Mouse (Mus musculus): ENCODE measurements around the gene E130308A19Rik.

E130308A19Rik gene

GRCm38 (mm10) chr4:59625998-59626910 is at the start of gene E130308A19Rik:
Gene E130308A19Rik, plus strand, starts transcription at chr4:59626211.
- DNase-seq (ENCODE audit: low read depth, low spot score) = peak; percentile 66

DNA sequence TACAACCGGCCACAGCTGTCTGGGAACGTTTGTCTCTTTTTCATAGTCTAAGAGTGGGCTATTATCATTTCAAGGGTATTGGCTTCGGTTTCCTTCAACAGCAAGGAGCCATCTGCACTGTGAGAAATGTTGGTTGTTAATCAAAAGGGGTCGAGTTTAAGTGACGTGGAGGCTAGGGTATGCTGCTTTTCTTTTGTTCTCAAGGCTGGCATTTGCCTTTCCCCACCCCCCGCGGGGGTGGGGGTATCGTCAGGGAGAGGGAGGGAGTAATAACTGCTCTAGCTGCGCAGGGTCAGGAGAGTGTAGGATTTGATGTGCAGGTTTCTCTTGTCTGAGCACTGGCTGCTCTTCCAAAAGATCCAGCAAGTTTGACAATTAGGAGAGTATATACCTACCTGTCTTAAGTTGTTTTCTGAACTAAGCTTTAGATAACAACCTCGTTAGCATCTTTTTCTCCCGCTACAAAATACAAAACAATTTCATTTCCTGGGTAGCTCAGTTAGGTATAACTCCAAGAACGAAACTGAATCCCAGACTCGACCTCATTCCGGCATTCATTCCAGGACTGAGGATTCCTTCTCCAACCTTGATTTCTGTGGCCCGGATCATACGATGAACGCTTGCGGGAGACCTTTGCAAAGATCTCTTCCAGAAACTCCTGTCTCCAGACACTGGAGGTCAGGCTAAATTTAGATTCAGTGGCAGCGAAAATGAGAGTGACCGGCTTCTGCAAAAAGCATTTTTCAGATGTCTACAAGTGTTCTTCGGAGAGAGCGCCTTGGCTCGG is 45.3 kb upstream of the E130308A19Rik start:
- DNase-seq (ENCODE audit: low read depth, low spot score) = no peak

- DNase-seq (ENCODE audit: low read depth, low spot score) = peak; percentile 97
These were observed 44.5 kb upstream of the E130308A19Rik start, which contains the start of gene Hsdl2 for GRCm38 (mm10) chr4:59581314-59582185. Gene Hsdl2, plus strand, starts transcription at chr4:59581563.

DNA sequence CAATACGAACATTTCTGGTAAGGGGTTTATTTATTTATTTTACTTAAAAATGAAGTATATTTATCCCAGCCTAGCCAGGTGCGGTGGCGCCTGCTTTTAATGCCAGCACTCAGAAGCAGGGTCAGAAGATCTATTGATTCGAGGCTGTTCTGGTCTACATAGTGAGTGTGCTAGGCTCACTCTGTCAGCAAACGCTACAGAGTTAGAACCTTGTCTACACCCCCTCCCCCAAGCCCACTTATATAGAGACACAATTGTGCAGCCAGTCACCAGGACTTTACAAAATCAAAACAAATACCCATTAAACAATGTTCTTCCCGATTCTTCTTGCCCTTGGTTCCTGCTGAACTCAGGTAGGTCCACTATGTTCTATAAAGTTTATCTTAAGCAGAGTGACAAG is 43.8 kb upstream of the E130308A19Rik start:
- no peak for DNase-seq (ENCODE audit: low read depth, low spot score)

DNA sequence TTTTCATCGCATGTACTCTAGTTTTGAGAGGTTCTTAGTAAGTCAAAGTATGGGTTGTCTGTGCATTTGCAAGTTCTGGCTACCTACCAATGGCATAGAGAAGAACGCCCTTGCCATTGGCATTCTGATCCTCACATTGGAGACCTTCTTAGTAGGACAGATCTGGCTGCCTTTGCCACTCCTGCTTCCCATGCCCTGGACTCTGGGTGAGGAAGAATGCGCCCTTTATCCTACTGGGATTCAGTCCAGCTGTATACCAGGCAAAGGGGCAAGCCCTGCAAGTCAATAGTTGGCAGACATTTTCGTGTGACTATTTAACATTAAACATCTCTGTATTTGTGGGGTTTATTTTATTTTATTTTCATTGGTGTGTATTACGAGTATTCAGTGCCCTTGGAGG is 40.9 kb upstream of the E130308A19Rik start:
- no peak for DNase-seq (ENCODE audit: low read depth, low spot score)

GRCm38 (mm10) chr4:59587215-59587871 is 38.7 kb upstream of the E130308A19Rik start:
- DNase-seq (ENCODE audit: low read depth, low spot score) = no peak

DNA sequence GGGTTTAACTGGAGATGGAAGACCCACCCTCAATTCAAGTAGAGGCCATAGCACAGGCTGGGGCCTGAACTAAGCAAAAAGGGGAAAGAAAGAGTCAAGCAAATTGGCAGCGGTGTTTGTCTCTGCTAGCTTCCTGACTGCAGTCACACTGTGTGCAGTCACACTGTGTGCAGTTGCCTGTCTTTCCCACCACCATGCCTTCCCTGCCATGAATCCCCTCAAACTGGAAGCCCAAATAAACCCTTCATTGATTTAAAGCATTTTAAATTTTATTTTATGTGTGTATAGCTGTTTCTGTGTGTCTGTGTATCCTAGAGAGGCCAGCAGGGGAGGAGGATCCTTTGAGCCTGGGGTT is 38.2 kb upstream of the E130308A19Rik start:
- no peak for DNase-seq (ENCODE audit: low read depth, low spot score)

DNA sequence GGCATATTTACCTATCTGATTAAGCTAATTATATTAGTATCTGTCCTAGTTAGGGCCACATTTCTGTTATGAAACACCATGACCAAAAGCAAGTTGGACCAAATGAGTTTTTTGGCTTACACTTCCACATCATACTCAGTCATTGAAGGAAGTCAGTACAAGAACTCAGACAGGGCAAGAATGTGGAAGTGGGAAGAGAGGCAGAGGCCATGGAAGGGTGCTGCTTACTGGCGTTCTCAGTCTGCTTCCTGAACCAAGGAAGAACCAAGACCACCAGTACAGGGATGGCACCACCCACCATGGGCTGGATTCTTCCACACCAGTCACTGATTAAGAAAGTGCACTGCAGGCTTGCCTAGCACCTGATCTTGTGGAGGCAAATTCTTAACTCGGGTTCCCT is 31.4 kb upstream of the E130308A19Rik start:
- no peak for DNase-seq (ENCODE audit: low read depth, low spot score)

DNA sequence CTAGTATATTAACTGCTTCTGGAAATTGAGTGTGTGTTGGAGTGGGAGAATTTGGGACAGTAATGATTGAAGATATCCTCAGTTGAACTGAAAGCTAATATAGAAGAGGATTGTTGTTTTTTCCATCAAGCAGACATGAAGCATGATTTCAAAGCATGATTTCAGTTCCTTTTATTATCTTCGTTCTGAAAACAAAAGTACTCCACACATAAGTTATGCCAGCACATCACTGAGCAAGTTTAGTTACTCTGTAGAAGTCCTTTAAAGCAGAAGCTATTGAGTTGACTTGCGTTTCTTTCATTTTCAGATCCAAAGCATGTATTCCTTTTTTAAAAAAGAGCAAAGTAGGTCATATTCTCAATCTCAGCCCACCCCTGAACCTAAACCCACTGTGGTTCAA is 29.5 kb upstream of the E130308A19Rik start:
- DNase-seq (ENCODE audit: low read depth, low spot score) = no peak

GRCm38 (mm10) chr4:59602704-59603103 is 23.3 kb upstream of the E130308A19Rik start:
- no peak for DNase-seq (ENCODE audit: low read depth, low spot score)

DNA sequence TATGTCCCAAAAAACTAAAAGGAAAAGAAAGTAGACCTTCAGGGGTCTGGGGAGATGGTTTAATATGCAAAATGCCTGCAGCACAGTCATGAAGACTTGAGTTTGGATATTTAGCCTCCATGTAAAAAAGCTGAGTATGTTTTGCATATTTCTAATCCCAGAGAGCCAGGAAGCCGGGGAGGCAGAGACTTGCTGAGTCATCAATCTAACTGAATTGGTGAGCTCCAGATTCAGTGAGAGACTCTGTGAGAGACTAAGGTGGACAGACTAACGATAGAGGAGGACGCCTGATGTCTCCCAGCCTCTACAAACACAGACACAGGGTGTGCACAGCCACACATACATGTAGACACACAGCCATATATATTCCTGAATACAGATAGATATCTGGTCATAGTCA is 21.1 kb upstream of the E130308A19Rik start:
- DNase-seq (ENCODE audit: low read depth, low spot score) = no peak

GRCm38 (mm10) chr4:59605501-59605900 is 20.5 kb upstream of the E130308A19Rik start:
- DNase-seq (ENCODE audit: low read depth, low spot score) = no peak

- DNase-seq (ENCODE audit: low read depth, low spot score) = no peak
These were observed 15.6 kb upstream of the E130308A19Rik start for GRCm38 (mm10) chr4:59610411-59610810.

- DNase-seq (ENCODE audit: low read depth, low spot score) = no peak
These were observed 11.0 kb upstream of the E130308A19Rik start for GRCm38 (mm10) chr4:59614986-59615385.

GRCm38 (mm10) chr4:59619611-59620245 is 6.3 kb upstream of the E130308A19Rik start:
- no peak for DNase-seq (ENCODE audit: low read depth, low spot score)

GRCm38 (mm10) chr4:59625676-59625997 is 374 bp upstream of the E130308A19Rik start:
- no peak for DNase-seq (ENCODE audit: low read depth, low spot score)

GRCm38 (mm10) chr4:59628255-59628654 is 2.2 kb downstream of the E130308A19Rik start:
- DNase-seq (ENCODE audit: low read depth, low spot score) = no peak

DNA sequence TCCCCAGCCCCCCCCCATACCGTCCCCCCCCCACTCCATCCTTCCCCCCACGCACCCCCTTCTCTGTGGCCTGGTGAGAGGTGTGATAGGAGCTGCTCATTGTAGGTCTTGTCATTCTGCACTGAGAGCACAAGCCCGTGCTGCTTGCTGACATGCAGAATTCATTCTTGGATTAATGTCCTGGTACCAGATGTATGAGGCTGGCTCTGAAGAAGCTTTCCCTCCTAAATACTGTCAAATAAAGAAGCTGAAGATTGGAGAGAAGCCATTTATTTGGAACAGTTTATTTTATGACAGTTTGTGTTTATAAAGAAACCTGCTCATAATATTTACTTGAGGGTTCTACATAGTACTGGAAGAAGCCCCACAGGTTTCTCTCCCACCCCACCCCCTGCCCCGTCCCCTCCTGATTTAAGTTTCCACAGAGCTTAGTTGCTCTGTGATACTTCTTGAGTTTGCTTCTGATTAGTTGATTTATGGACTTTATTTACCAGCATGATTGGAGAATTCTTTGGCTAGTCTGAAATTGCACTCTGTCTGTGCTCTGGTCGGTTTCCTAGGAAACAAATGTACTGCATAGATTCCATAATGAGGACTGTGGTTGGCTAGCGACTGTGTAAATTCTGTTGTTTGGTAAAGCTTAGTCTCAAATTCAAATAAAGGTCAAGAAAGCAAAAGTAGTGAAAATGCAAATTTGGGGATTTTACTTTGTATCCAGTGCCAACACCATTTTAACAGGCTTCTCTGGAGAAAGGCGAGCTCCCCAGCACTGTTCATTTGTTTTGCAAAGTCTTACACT is 3.3 kb downstream of the E130308A19Rik start:
- no peak for DNase-seq (ENCODE audit: low read depth, low spot score)

DNA sequence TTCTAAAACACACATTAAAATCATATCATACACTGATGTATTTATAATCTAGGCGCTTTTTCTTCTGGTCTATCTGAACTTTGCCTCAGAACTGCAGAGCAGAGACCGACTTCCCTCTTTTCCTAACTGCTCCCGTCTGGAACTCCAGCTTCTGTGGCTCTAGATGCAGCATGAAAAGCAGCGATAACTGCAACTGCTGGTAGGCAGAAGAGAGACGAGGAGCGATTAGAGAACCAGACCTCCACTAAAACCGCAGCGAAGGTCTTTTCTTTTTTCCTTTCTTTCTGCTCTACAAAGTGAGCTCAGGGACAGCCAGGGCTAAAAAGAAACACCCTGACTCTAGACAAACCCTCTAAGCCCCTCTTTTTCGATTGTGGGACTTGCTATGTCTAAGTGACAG is 4.1 kb downstream of the E130308A19Rik start:
- DNase-seq (ENCODE audit: low read depth, low spot score) = no peak

DNA sequence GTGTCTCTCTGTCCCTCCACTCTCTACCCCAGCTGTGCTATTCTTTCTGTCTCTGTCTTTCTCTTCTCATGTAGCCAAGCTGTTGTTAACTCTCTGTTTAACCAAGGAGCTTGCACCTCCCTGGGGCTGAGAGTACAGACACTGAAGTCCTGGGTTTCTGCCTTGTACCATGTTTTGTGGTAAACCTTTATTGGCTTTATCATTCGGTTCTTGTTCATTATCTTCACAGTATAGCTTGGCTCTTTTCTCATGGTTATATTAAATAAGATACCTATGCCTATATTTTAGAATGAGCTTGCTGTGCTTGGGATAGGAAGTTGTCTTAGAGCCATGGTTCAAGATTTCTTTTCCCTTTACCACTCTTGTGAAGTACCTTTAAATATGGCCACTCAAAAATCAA is 8.5 kb downstream of the E130308A19Rik start:
- DNase-seq (ENCODE audit: low read depth, low spot score) = no peak
